Mouse (Mus musculus): Measurements from ENCODE around the gene Klhdc10.

GRCm38 (mm10) chr6:30369291-30369690, 32.4 kb upstream of the Klhdc10 start:
- TF ChIP-seq CTCF (IDR thresholded peaks at IDR 0.05; ENCODE audit: borderline replicate concordance, insufficient read depth, low read depth, low read length) (no peak), POLR2A (IDR thresholded peaks at IDR 0.05; ENCODE audit: borderline replicate concordance, insufficient read depth, low read length) (no peak)

Data from cerebellum, adult 2 months (tissue).